Mouse (Mus musculus): Measurements from ENCODE around the gene Spint1. TPM values are rescaled to one million over a fixed set of nuclear protein-coding genes. Genes with fewer than 3 reads are reported as not detected.

The Spint1 gene
- polyA plus RNA-seq, 1 experiment from 2014 or later: 78.6 TPM

GRCm38 (mm10) chr2:119202914-119203453, 34.2 kb upstream of the Spint1 start:
- H3K4me1 ChIP-seq (ENCODE audit: control insufficient read depth, insufficient read depth, low read length): peaks cover 11% of the 10 kb centered on the region
- no peaks in the 10 kb centered on the region for H3K9me3 ChIP-seq (replicated peaks; ENCODE audit: control insufficient read depth, low read length)
- H3K27me3 ChIP-seq (ENCODE audit: control insufficient read depth, insufficient read depth, low read length): no peaks in the 10 kb centered on the region
- H3K9ac ChIP-seq (ENCODE audit: low read length): no peak overlapping the region
- H3K4me2 ChIP-seq (ENCODE audit: low read depth, low read length): no peak overlapping the region
- H3K36me3 ChIP-seq (ENCODE audit: control insufficient read depth, insufficient read depth, low read length): no peaks in the 10 kb centered on the region
- WGBS: 39% methylated on average over 5 of the region's 5 CpGs
- no peak for ATAC-seq (ENCODE audit: insufficient read depth, low FRiP score)
- H3K27ac ChIP-seq (ENCODE audit: low read length): no peak overlapping the region
- no peak overlapping the region for H3K4me3 ChIP-seq (replicated peaks; ENCODE audit: low read length)

GRCm38 (mm10) chr2:119203871-119204460, 33.2 kb upstream of the Spint1 start:
- WGBS: 68% methylated on average over 4 of the region's 4 CpGs
- Histone ChIP-seq H3K27me3 (ENCODE audit: control insufficient read depth, insufficient read depth, low read length) (no peaks in the 10 kb centered on the region), H3K9ac (ENCODE audit: low read length) (no peak overlapping the region), H3K27ac (ENCODE audit: low read length) (peak overlapping the region; percentile 40; the same call in 1 of the 2 replicates), H3K36me3 (ENCODE audit: control insufficient read depth, insufficient read depth, low read length) (no peaks in the 10 kb centered on the region), H3K4me1 (ENCODE audit: control insufficient read depth, insufficient read depth, low read length) (peaks cover 12% of the 10 kb centered on the region), H3K9me3 (replicated peaks; ENCODE audit: control insufficient read depth, low read length) (no peaks in the 10 kb centered on the region), H3K4me2 (ENCODE audit: low read depth, low read length) (no peak overlapping the region), H3K4me3 (replicated peaks; ENCODE audit: low read length) (no peak overlapping the region)
- no peak for ATAC-seq (ENCODE audit: insufficient read depth, low FRiP score)

- no peaks in the 10 kb centered on the region for H3K27me3 ChIP-seq (ENCODE audit: control insufficient read depth, insufficient read depth, low read length)
- H3K9me3 ChIP-seq (replicated peaks; ENCODE audit: control insufficient read depth, low read length): no peaks in the 10 kb centered on the region
- peaks cover 10% of the 10 kb centered on the region for H3K4me1 ChIP-seq (ENCODE audit: control insufficient read depth, insufficient read depth, low read length)
- peak overlapping the region; percentile 85 for H3K9ac ChIP-seq (ENCODE audit: low read length)
- H3K36me3 ChIP-seq (ENCODE audit: control insufficient read depth, insufficient read depth, low read length): peaks cover 8% of the 10 kb centered on the region
- H3K27ac ChIP-seq (ENCODE audit: low read length): peak overlapping the region; percentile 95
- peak overlapping the region; percentile 78 for H3K4me2 ChIP-seq (ENCODE audit: low read depth, low read length)
- peak overlapping the region; percentile 89 for H3K4me3 ChIP-seq (replicated peaks; ENCODE audit: low read length)
- 15% methylated on average over 6 of the region's 6 CpGs for WGBS
- no peak for ATAC-seq (ENCODE audit: insufficient read depth, low FRiP score)
These were observed 29.2 kb upstream of the Spint1 start for GRCm38 (mm10) chr2:119207961-119208343.

GRCm38 (mm10) chr2:119208344-119209175, 28.6 kb upstream of the Spint1 start, which contains the start of the genes Zfyve19 and Dnajc17:
Gene Zfyve19, plus strand, starts transcription at chr2:119208617.
Gene Dnajc17, minus strand, starts transcription at chr2:119208795.
- peak within 1 kb of the TSS; percentile 78 for H3K4me2 ChIP-seq (ENCODE audit: low read depth, low read length)
- peak within 1 kb of the TSS; percentile 91 for H3K9ac ChIP-seq (ENCODE audit: low read length)
- H3K36me3 ChIP-seq (ENCODE audit: control insufficient read depth, insufficient read depth, low read length): peaks cover 8% of the 10 kb centered on the region
- H3K27ac ChIP-seq (ENCODE audit: low read length): peak within 1 kb of the TSS; percentile 95
- WGBS: under 1% methylated on average over 51 of the region's 51 CpGs
- H3K4me1 ChIP-seq (ENCODE audit: control insufficient read depth, insufficient read depth, low read length): peaks cover 7% of the 10 kb centered on the region; the same call in 1 of the 2 replicates
- H3K9me3 ChIP-seq (replicated peaks; ENCODE audit: control insufficient read depth, low read length): no peaks in the 10 kb centered on the region
- no peaks in the 10 kb centered on the region for H3K27me3 ChIP-seq (ENCODE audit: control insufficient read depth, insufficient read depth, low read length)
- H3K4me3 ChIP-seq (replicated peaks; ENCODE audit: low read length): peak within 1 kb of the TSS; percentile 89
- ATAC-seq (ENCODE audit: insufficient read depth, low FRiP score): peak; percentile 97

- peak overlapping the region; percentile 89 for H3K4me3 ChIP-seq (replicated peaks; ENCODE audit: low read length)
- 0% methylated on average over 13 of the region's 13 CpGs for WGBS
- ATAC-seq (ENCODE audit: insufficient read depth, low FRiP score): no peak
- H3K4me1 ChIP-seq (ENCODE audit: control insufficient read depth, insufficient read depth, low read length): peaks cover 7% of the 10 kb centered on the region; the same call in 1 of the 2 replicates
- no peaks in the 10 kb centered on the region for H3K27me3 ChIP-seq (ENCODE audit: control insufficient read depth, insufficient read depth, low read length)
- H3K9me3 ChIP-seq (replicated peaks; ENCODE audit: control insufficient read depth, low read length): no peaks in the 10 kb centered on the region
- peaks cover 8% of the 10 kb centered on the region for H3K36me3 ChIP-seq (ENCODE audit: control insufficient read depth, insufficient read depth, low read length)
- peak overlapping the region; percentile 91 for H3K9ac ChIP-seq (ENCODE audit: low read length)
- peak overlapping the region; percentile 74 for H3K27ac ChIP-seq (ENCODE audit: low read length)
- H3K4me2 ChIP-seq (ENCODE audit: low read depth, low read length): peak overlapping the region; percentile 60
These were observed 28.0 kb upstream of the Spint1 start for GRCm38 (mm10) chr2:119209176-119209507.

- WGBS: 65% methylated on average over 6 of the region's 6 CpGs
- no peak within 1 kb of the TSS; the same call in 1 of the 2 replicates for H3K9ac ChIP-seq (ENCODE audit: low read length)
These were observed 7.1 kb upstream of the Spint1 start, which contains the start of gene Ppp1r14d for GRCm38 (mm10) chr2:119229775-119230704. Gene Ppp1r14d, minus strand, starts transcription at chr2:119229906.

GRCm38 (mm10) chr2:119236682-119237209, 416 bp upstream of the Spint1 start:
- H3K27me3 ChIP-seq (ENCODE audit: control insufficient read depth, insufficient read depth, low read length): peaks cover 31% of the 10 kb centered on the region
- H3K4me2 ChIP-seq (ENCODE audit: low read depth, low read length): peak overlapping the region; percentile 65
- H3K4me3 ChIP-seq (replicated peaks; ENCODE audit: low read length): peak overlapping the region; percentile 60
- peak overlapping the region; percentile 78 for H3K9ac ChIP-seq (ENCODE audit: low read length)
- H3K36me3 ChIP-seq (ENCODE audit: control insufficient read depth, insufficient read depth, low read length): no peaks in the 10 kb centered on the region
- WGBS: 11% methylated on average over 25 of the region's 25 CpGs
- no peaks in the 10 kb centered on the region for H3K9me3 ChIP-seq (replicated peaks; ENCODE audit: control insufficient read depth, low read length)
- ATAC-seq (ENCODE audit: insufficient read depth, low FRiP score): no peak; the same call in 1 of the 2 replicates
- no peaks in the 10 kb centered on the region; the same call in 1 of the 2 replicates for H3K4me1 ChIP-seq (ENCODE audit: control insufficient read depth, insufficient read depth, low read length)
- H3K27ac ChIP-seq (ENCODE audit: low read length): peak overlapping the region; percentile 88

More at GRCm38 (mm10) chr2:119229775-119230704, 7.1 kb upstream of the Spint1 start, which contains the start of gene Ppp1r14d:
- H3K27me3 ChIP-seq (ENCODE audit: control insufficient read depth, insufficient read depth, low read length): no peaks in the 10 kb centered on the region
- H3K4me2 ChIP-seq (ENCODE audit: low read depth, low read length): no peak within 1 kb of the TSS
- H3K27ac ChIP-seq (ENCODE audit: low read length): no peak within 1 kb of the TSS
- no peaks in the 10 kb centered on the region for H3K9me3 ChIP-seq (replicated peaks; ENCODE audit: control insufficient read depth, low read length)
- no peaks in the 10 kb centered on the region for H3K36me3 ChIP-seq (ENCODE audit: control insufficient read depth, insufficient read depth, low read length)
- no peak within 1 kb of the TSS for H3K4me3 ChIP-seq (replicated peaks; ENCODE audit: low read length)
- no peaks in the 10 kb centered on the region for H3K4me1 ChIP-seq (ENCODE audit: control insufficient read depth, insufficient read depth, low read length)
- ATAC-seq (ENCODE audit: insufficient read depth, low FRiP score): no peak; the same call in 1 of the 2 replicates

- ATAC-seq (ENCODE audit: insufficient read depth, low FRiP score): no peak
- H3K36me3 ChIP-seq (ENCODE audit: control insufficient read depth, insufficient read depth, low read length): no peaks in the 10 kb centered on the region
- no peaks in the 10 kb centered on the region for H3K9me3 ChIP-seq (replicated peaks; ENCODE audit: control insufficient read depth, low read length)
- peak overlapping the region; percentile 78 for H3K9ac ChIP-seq (ENCODE audit: low read length)
- peak overlapping the region; percentile 65 for H3K4me2 ChIP-seq (ENCODE audit: low read depth, low read length)
- peak overlapping the region; percentile 88 for H3K27ac ChIP-seq (ENCODE audit: low read length)
- peak overlapping the region; percentile 60 for H3K4me3 ChIP-seq (replicated peaks; ENCODE audit: low read length)
- H3K27me3 ChIP-seq (ENCODE audit: control insufficient read depth, insufficient read depth, low read length): peaks cover 31% of the 10 kb centered on the region
- H3K4me1 ChIP-seq (ENCODE audit: control insufficient read depth, insufficient read depth, low read length): no peaks in the 10 kb centered on the region; the same call in 1 of the 2 replicates
- WGBS: 3% methylated on average over 31 of the region's 31 CpGs
These were observed 684 bp downstream of the Spint1 start for GRCm38 (mm10) chr2:119237871-119238220.
